Mouse (Mus musculus): ENCODE data around the gene Hoxd3. TPM values are rescaled to one million over a fixed set of nuclear protein-coding genes. Genes with fewer than 3 reads are reported as not detected.

Hoxd3 gene
- 0.09 TPM in 2 replicates for polyA plus RNA-seq (2012; rRNA removed)

- Histone ChIP-seq H3K4me1 (ENCODE audit: control insufficient read depth, insufficient read depth, low read length) (no peaks in the 10 kb centered on the region), H3K4me3 (replicated peaks; ENCODE audit: extremely low read depth, low read depth, low read length) (no peak within 1 kb of the TSS)
- 3% methylated on average over 65 of the region's 65 CpGs for WGBS
- no peak for DNase-seq
- TF ChIP-seq POLR2A (IDR thresholded peaks at IDR 0.05; ENCODE audit: borderline replicate concordance, extremely low read depth, low read depth, low read length) (no peak), CTCF (IDR thresholded peaks at IDR 0.05; ENCODE audit: insufficient read depth, low read length) (no peak)
Observed at GRCm38 (mm10) chr2:74711721-74712621, at the start of gene Hoxd3, which contains the start of gene Hoxd4. Hoxd3 (plus strand) TSS chr2:74711927. Hoxd4 (plus strand) TSS chr2:74711929.

GRCm38 (mm10) chr2:74663291-74663925, 48.3 kb upstream of the Hoxd3 start:
- no peak for DNase-seq
- 5% methylated on average over 18 of the region's 18 CpGs for WGBS
- no peaks in the 10 kb centered on the region; the same call in 1 of the 2 replicates for H3K4me1 ChIP-seq (ENCODE audit: control insufficient read depth, insufficient read depth, low read length)
- TF ChIP-seq POLR2A (IDR thresholded peaks at IDR 0.05; ENCODE audit: borderline replicate concordance, extremely low read depth, low read depth, low read length) (no peak), CTCF (IDR thresholded peaks at IDR 0.05; ENCODE audit: insufficient read depth, low read length) (peak; percentile 70)
- no peak overlapping the region for H3K4me3 ChIP-seq (replicated peaks; ENCODE audit: extremely low read depth, low read depth, low read length)

- 4% methylated on average over 7 of the region's 7 CpGs for WGBS
- H3K4me3 ChIP-seq (replicated peaks; ENCODE audit: extremely low read depth, low read depth, low read length) = no peak overlapping the region
- H3K4me1 ChIP-seq (ENCODE audit: control insufficient read depth, insufficient read depth, low read length) = peaks cover 2% of the 10 kb centered on the region; the same call in 1 of the 2 replicates
- no peak for DNase-seq
- TF ChIP-seq POLR2A (IDR thresholded peaks at IDR 0.05; ENCODE audit: borderline replicate concordance, extremely low read depth, low read depth, low read length) = no peak
- TF ChIP-seq CTCF (IDR thresholded peaks at IDR 0.05; ENCODE audit: insufficient read depth, low read length) = no peak
Observed at GRCm38 (mm10) chr2:74666411-74666810, 45.3 kb upstream of the Hoxd3 start.

- Histone ChIP-seq H3K4me3 (replicated peaks; ENCODE audit: extremely low read depth, low read depth, low read length) (no peak overlapping the region), H3K4me1 (ENCODE audit: control insufficient read depth, insufficient read depth, low read length) (peaks cover 2% of the 10 kb centered on the region; the same call in 1 of the 2 replicates)
- WGBS = 7% methylated on average over 36 of the region's 36 CpGs
- TF ChIP-seq CTCF (IDR thresholded peaks at IDR 0.05; ENCODE audit: insufficient read depth, low read length) (no peak), POLR2A (IDR thresholded peaks at IDR 0.05; ENCODE audit: borderline replicate concordance, extremely low read depth, low read depth, low read length) (no peak)
- no peak for DNase-seq
Observed at GRCm38 (mm10) chr2:74667191-74667841, 44.4 kb upstream of the Hoxd3 start.

GRCm38 (mm10) chr2:74667842-74668357, 43.8 kb upstream of the Hoxd3 start, which contains the start of gene Hoxd13:
Hoxd13 (plus strand) TSS chr2:74668310.
- peaks cover 2% of the 10 kb centered on the region; the same call in 1 of the 2 replicates for H3K4me1 ChIP-seq (ENCODE audit: control insufficient read depth, insufficient read depth, low read length)
- H3K4me3 ChIP-seq (replicated peaks; ENCODE audit: extremely low read depth, low read depth, low read length) = no peak within 1 kb of the TSS
- DNase-seq = no peak
- WGBS = 1% methylated on average over 37 of the region's 51 CpGs
- TF ChIP-seq CTCF (IDR thresholded peaks at IDR 0.05; ENCODE audit: insufficient read depth, low read length) = no peak
- no peak for TF ChIP-seq POLR2A (IDR thresholded peaks at IDR 0.05; ENCODE audit: borderline replicate concordance, extremely low read depth, low read depth, low read length)

GRCm38 (mm10) chr2:74668370-74669229, 43.1 kb upstream of the Hoxd3 start:
- no peak for DNase-seq
- no peak for TF ChIP-seq POLR2A (IDR thresholded peaks at IDR 0.05; ENCODE audit: borderline replicate concordance, extremely low read depth, low read depth, low read length)
- TF ChIP-seq CTCF (IDR thresholded peaks at IDR 0.05; ENCODE audit: insufficient read depth, low read length) = no peak
- H3K4me3 ChIP-seq (replicated peaks; ENCODE audit: extremely low read depth, low read depth, low read length) = no peak overlapping the region
- peaks cover 2% of the 10 kb centered on the region; the same call in 1 of the 2 replicates for H3K4me1 ChIP-seq (ENCODE audit: control insufficient read depth, insufficient read depth, low read length)
- 2% methylated on average over 73 of the region's 74 CpGs for WGBS

GRCm38 (mm10) chr2:74669230-74669578, 42.5 kb upstream of the Hoxd3 start:
- no peak for TF ChIP-seq CTCF (IDR thresholded peaks at IDR 0.05; ENCODE audit: insufficient read depth, low read length)
- TF ChIP-seq POLR2A (IDR thresholded peaks at IDR 0.05; ENCODE audit: borderline replicate concordance, extremely low read depth, low read depth, low read length) = no peak
- no peak for DNase-seq
- Histone ChIP-seq H3K4me3 (replicated peaks; ENCODE audit: extremely low read depth, low read depth, low read length) (no peak overlapping the region), H3K4me1 (ENCODE audit: control insufficient read depth, insufficient read depth, low read length) (peaks cover 2% of the 10 kb centered on the region; the same call in 1 of the 2 replicates)
- 8% methylated on average over 3 of the region's 3 CpGs for WGBS

GRCm38 (mm10) chr2:74669650-74670235, 42.0 kb upstream of the Hoxd3 start:
- no peak overlapping the region for H3K4me3 ChIP-seq (replicated peaks; ENCODE audit: extremely low read depth, low read depth, low read length)
- WGBS = 10% methylated on average over 14 of the region's 14 CpGs

More at GRCm38 (mm10) chr2:74669650-74670235, 42.0 kb upstream of the Hoxd3 start:
- peaks cover 2% of the 10 kb centered on the region; the same call in 1 of the 2 replicates for H3K4me1 ChIP-seq (ENCODE audit: control insufficient read depth, insufficient read depth, low read length)
- no peak for DNase-seq
- TF ChIP-seq CTCF (IDR thresholded peaks at IDR 0.05; ENCODE audit: insufficient read depth, low read length) (no peak), POLR2A (IDR thresholded peaks at IDR 0.05; ENCODE audit: borderline replicate concordance, extremely low read depth, low read depth, low read length) (no peak)

Measured in lung, adult 2 months (tissue).